Mouse (Mus musculus): Measurements from ENCODE around the gene Utp18.

DNA sequence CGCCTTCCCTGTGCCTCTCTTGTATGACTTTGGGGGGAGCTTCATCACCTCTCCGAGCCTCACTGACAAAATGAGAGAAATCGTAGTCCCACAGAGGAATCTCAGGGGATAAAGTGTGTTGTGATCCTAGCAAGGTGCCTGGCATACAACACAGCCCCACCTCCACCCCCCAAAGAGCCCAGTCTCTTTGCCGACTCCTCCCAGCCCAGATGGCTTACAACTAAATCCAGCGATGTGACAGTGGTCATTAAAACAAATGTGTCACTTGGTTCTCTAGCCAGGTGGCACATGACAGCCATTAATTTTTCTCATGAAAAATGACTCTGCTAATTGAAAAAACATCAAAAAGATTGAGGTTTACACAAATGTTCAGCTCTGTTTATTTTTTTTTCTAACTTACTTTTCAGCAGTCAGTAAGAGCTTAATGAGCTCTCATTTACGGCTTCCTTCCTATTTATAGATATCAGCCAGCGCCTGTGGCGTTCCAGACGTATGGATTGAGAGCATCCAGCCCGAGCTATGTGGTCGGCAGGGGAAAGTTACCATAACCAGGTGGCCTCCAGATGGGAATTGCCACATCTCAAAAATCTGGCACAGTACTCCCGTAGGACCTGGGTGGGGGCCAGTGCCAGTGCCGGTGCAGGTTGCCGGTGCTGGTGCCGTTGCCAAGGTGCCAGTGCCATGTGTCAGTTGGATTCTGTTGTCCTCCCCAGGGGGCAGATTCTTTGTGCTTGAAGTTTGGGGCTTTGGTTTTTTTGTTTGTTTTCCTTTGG is 67.4 kb downstream of the Utp18 start:
- TF ChIP-seq CTCF (IDR thresholded peaks at IDR 0.05) (no peak), POLR2A (IDR thresholded peaks at IDR 0.05; ENCODE audit: insufficient read depth, low read depth, low read length) (no peak), EP300 (IDR thresholded peaks at IDR 0.05; ENCODE audit: insufficient read depth, low read depth, low read length) (no peak)

Measured in heart, adult 2 months (tissue).